In the genomic region with DNA sequence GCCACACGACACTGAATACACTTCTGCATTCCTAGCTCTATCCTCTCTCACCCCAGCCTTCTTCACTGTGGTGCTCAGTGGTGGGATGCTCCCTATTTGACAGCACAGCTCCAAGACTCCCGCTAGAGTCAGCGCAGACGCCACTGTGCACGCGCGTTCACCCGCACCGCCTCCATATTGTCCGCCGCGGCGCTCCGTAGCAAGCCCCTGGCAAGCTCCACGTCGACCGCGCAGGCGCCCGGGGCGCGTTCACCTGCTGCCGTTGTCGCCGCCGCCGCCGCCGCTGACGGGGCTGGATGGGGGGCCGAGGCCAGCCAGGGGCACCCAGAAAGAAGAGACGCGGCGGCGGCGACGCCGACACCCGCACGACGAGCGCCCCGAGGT, we compare ENCODE assay signal across 8 mouse cellular contexts. TPM values are rescaled to one million over a fixed set of nuclear protein-coding genes. Genes with fewer than 3 reads are reported as not detected.
DNase-seq lines count a peak whose midpoint lies in the region; ATAC-seq and TF ChIP-seq lines count a peak whose summit lies in the region.

Gene Golga4, plus strand, starts transcription at position 248 of the 384 bp plus-strand sequence.

- peak within 1 kb of the TSS; percentile 97 for H3K4me3 ChIP-seq in hindbrain, embryonic 11.5 days (ENCODE audit: low read depth, low read length)
- peak within 1 kb of the TSS; percentile 90 for H3K4me3 ChIP-seq in lung, postnatal 0 days (ENCODE audit: low read depth, low read length)

- no peak for TF ChIP-seq EP300 in lung, postnatal 0 days (IDR thresholded peaks at IDR 0.05)

- peak; percentile 88 for DNase-seq in NIH3T3 (ENCODE audit: low read depth)
- peak; percentile 95 to 96 for DNase-seq in cerebellum, postnatal 10 days
- DNase-seq in frontal cortex, postnatal 10 days (ENCODE audit: low spot score in 2 of 2), result peak; percentile 84 to 90
- DNase-seq in hindbrain, embryonic 11.5 days (ENCODE audit: low spot score), result peak; percentile 92
- DNase-seq in layer of hippocampus, postnatal 10 days (ENCODE audit: low spot score in 2 of 2), result peak; percentile 94 to 95
- peak; percentile 90 for DNase-seq in lung, postnatal 0 days (ENCODE audit: low spot score)
- DNase-seq in ovary, postnatal 14 days (ENCODE audit: low spot score), result peak; percentile 89
- peak; percentile 78 to 87 for DNase-seq in thymus, postnatal 10 days (ENCODE audit: low spot score in 2 of 2)

- no peaks in the 10 kb centered on the region for H3K9me3 ChIP-seq in hindbrain, embryonic 11.5 days (ENCODE audit: control insufficient read depth, low read length)
- no peaks in the 10 kb centered on the region for H3K9me3 ChIP-seq in lung, postnatal 0 days (ENCODE audit: low read length)

- ATAC-seq in hindbrain, embryonic 11.5 days (ENCODE audit: low FRiP score), result peak; percentile 92
- ATAC-seq in lung, postnatal 0 days, result peak; percentile 91

- under 1% methylated on average over 41 of the region's 43 CpGs for WGBS in hindbrain, embryonic 11.5 days
- under 1% methylated on average over 38 of the region's 43 CpGs for WGBS in lung, postnatal 0 days

- H3K27me3 ChIP-seq in hindbrain, embryonic 11.5 days (ENCODE audit: control insufficient read depth, insufficient read depth, low read length), result no peaks in the 10 kb centered on the region
- no peaks in the 10 kb centered on the region for H3K27me3 ChIP-seq in lung, postnatal 0 days (replicated peaks; ENCODE audit: insufficient read depth, low read length)

- peak within 1 kb of the TSS; percentile 54; the same call in 1 of the 2 replicates for H3K27ac ChIP-seq in hindbrain, embryonic 11.5 days (ENCODE audit: low read depth, low read length)
- H3K27ac ChIP-seq in lung, postnatal 0 days (ENCODE audit: low read length), result peak within 1 kb of the TSS; percentile 66

- H3K36me3 ChIP-seq in hindbrain, embryonic 11.5 days (ENCODE audit: control insufficient read depth, insufficient read depth, low read length), result no peaks in the 10 kb centered on the region
- H3K36me3 ChIP-seq in lung, postnatal 0 days (ENCODE audit: insufficient read depth, low read length), result no peaks in the 10 kb centered on the region

- no peaks in the 10 kb centered on the region for H3K4me1 ChIP-seq in hindbrain, embryonic 11.5 days (replicated peaks; ENCODE audit: control insufficient read depth, insufficient read depth, low read length)
- peaks cover 10% of the 10 kb centered on the region; the same call in 1 of the 2 replicates for H3K4me1 ChIP-seq in lung, postnatal 0 days (ENCODE audit: insufficient read depth, low read depth, low read length)

- H3K9ac ChIP-seq in hindbrain, embryonic 11.5 days (ENCODE audit: low read depth, low read length), result peak within 1 kb of the TSS; percentile 94
- H3K9ac ChIP-seq in lung, postnatal 0 days (replicated peaks; ENCODE audit: low read depth), result peak within 1 kb of the TSS; percentile 68

- TF ChIP-seq CTCF in lung, postnatal 0 days (IDR thresholded peaks at IDR 0.05), result no peak

- H3K4me2 ChIP-seq in hindbrain, embryonic 11.5 days (replicated peaks; ENCODE audit: low read depth, low read length), result peak within 1 kb of the TSS; percentile 85
- H3K4me2 ChIP-seq in lung, postnatal 0 days (replicated peaks; ENCODE audit: low read depth, low read length), result peak within 1 kb of the TSS; percentile 93

RNA-seq across cellular contexts. Expression of gene Golga4, which starts in this region (rescaled TPM):
- polyA plus RNA-seq in hindbrain, embryonic 11.5 days (2014; fragmentation: Nextera tagmentation; extraction: Ambion mirVana), result 51.5 and 64.8 TPM in 2 replicates
- 10 to 100 TPM; 67.3 to 76.7 TPM for total RNA-seq in layer of hippocampus, postnatal 10 days (2021)
- 30.6 and 35.6 TPM in 2 replicates for polyA plus RNA-seq in lung, postnatal 0 days (2015; fragmentation: Nextera tagmentation; extraction: Ambion mirVana)

Comparison
In these comparisons a context has a peak if more than half of its experiments do, and no peak if none do; other contexts are left out.
1. Peak in every context shown above with its lines: DNase-seq, ATAC-seq, H3K4me3 ChIP-seq and H3K27ac ChIP-seq.